Mouse (Mus musculus) C2C12 (cell line): ENCODE data around the gene Bend5.

Experiments
- CEBPB ChIP-seq: IDR thresholded peaks from one replicate; pipeline ENCODE4 v1.6.1; 2011; ENCODE audit warnings: low read depth, mild to moderate bottlenecking, control low read depth, moderate library complexity
- CTCF ChIP-seq: IDR thresholded peaks from one replicate; pipeline ENCODE4 v1.5.1; 2011; ENCODE audit not compliant: control insufficient read depth, insufficient read depth, insufficient read length
- FOSL1 ChIP-seq: IDR thresholded peaks from one replicate; pipeline ENCODE4 v1.8.0; 2011; ENCODE audit warnings: mild to moderate bottlenecking, low read length; ENCODE audit not compliant: poor library complexity, insufficient read depth, severe bottlenecking
- MYOD1 ChIP-seq: IDR thresholded peaks from one replicate; pipeline ENCODE4 v1.6.1; 2011; ENCODE audit warnings: low read depth; ENCODE audit not compliant: control insufficient read depth, insufficient read length

GRCm38 (mm10) chr4:111483499-111483898 is 68.7 kb downstream of the Bend5 start:
- TF ChIP-seq MYOD1, result no peak
- no peak for TF ChIP-seq FOSL1
- TF ChIP-seq CTCF, result no peak
- TF ChIP-seq CEBPB, result no peak
